21 mouse cellular contexts compared by ENCODE assay signal in genomic region chr17:80696210-80696609, GRCm38 (mm10).
"Had no signal": no experiment of that assay in that cellular context is flagged by ENCODE, and none has a peak within 500 bp of the region (broad histone marks: within the 10 kb centered on the region; RNA-seq: fewer than 3 reads in every experiment).

No protein-coding gene starts in this region.

- DNase-seq: gastrocnemius, postnatal 14 days; gastrocnemius, postnatal 36 days; heart, adult 18-20 months; kidney, adult 11 months; kidney, adult 2 months; kidney, adult 9 months; kidney, postnatal 14 days; kidney, postnatal 36 days; layer of hippocampus, adult 9-11 months; layer of hippocampus, postnatal 36 days; left cerebral cortex, postnatal 4 days had no signal

- H3K36me3 ChIP-seq: hindbrain, embryonic 12.5 days; hindbrain, embryonic 15.5 days; kidney, embryonic 15.5 days; limb, embryonic 13.5 days; limb, embryonic 15.5 days; liver, embryonic 12.5 days had no signal

- H3K4me3 ChIP-seq: hindbrain, embryonic 12.5 days; hindbrain, embryonic 15.5 days; kidney, embryonic 15.5 days; limb, embryonic 13.5 days; limb, embryonic 15.5 days; liver, embryonic 12.5 days had no signal

- H3K9me3 ChIP-seq: hindbrain, embryonic 12.5 days; hindbrain, embryonic 15.5 days; kidney, embryonic 15.5 days; limb, embryonic 13.5 days; limb, embryonic 15.5 days; liver, embryonic 12.5 days had no signal

- H3K9ac ChIP-seq: hindbrain, embryonic 12.5 days; hindbrain, embryonic 15.5 days; kidney, embryonic 15.5 days; limb, embryonic 13.5 days; limb, embryonic 15.5 days; liver, embryonic 12.5 days; liver, embryonic 14.5 days had no signal

- H3K27ac ChIP-seq: hindbrain, embryonic 15.5 days; hindbrain, postnatal 0 days; kidney, embryonic 15.5 days; kidney, postnatal 0 days; limb, embryonic 13.5 days; limb, embryonic 15.5 days; liver, embryonic 12.5 days; liver, embryonic 14.5 days had no signal

- ATAC-seq: intestine, embryonic 16.5 days had no signal

- H3K4me2 ChIP-seq: hindbrain, embryonic 12.5 days; hindbrain, embryonic 15.5 days; kidney, embryonic 15.5 days; limb, embryonic 13.5 days; limb, embryonic 15.5 days; liver, embryonic 12.5 days had no signal

- H3K27me3 ChIP-seq: hindbrain, embryonic 12.5 days; hindbrain, embryonic 15.5 days; kidney, embryonic 15.5 days; limb, embryonic 13.5 days; limb, embryonic 15.5 days; liver, embryonic 12.5 days had no signal
